Mouse (Mus musculus): Measurements from ENCODE around the gene Gnmt. TPM values are rescaled to one million over a fixed set of nuclear protein-coding genes. Genes with fewer than 3 reads are reported as not detected.

Gene Gnmt
- polyA plus RNA-seq, 1 experiment from 2014 or later: 6.7 TPM

DNA sequence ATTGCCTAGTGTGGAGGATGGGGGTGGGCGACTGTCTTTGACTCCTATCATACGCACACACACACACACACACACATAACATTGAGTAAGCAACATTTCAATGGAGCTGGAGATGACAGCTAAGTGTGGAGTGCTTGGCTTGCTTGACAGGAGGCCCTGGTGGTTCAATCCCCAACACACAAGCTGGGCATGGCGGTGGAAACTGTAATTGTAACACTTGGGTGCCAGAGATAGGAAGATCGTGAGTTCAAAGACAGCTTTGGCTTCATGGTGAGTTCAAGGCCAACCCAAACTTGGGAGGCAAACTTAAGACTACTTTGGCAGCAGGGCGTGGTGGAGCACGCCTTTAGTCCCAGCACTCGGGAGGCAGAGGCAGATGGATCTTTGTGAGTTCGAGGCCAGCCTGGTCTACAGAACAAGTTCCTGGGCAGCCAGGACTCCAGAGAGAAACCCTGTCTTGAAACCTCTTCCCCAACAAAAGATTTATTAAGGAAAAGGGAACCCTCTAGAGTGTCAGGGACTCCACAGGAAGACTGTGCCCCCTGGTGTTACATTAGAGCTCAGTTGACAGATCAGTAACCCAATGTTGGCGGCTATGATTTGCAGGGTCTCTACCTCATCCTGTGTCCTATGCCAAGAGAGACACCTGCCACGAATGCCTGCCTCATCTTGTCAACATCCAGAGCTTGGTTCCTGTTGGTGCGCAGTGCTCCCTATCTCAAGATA lies 14.0 kb downstream of the Gnmt start:
- no peak overlapping the region for H3K27ac ChIP-seq (ENCODE audit: low read depth, low read length)
- no peaks in the 10 kb centered on the region for H3K27me3 ChIP-seq (replicated peaks; ENCODE audit: control insufficient read depth, insufficient read depth, low read length)
- no peak overlapping the region for H3K4me2 ChIP-seq
- H3K9ac ChIP-seq (ENCODE audit: low read depth, low read length): no peak overlapping the region
- H3K36me3 ChIP-seq (ENCODE audit: control insufficient read depth, insufficient read depth, low read length): peaks cover 9% of the 10 kb centered on the region
- DNase-seq (ENCODE audit: low spot score) (no peak), ATAC-seq (replicated peaks; ENCODE audit: low FRiP score) (no peak)
- no peak overlapping the region for H3K4me3 ChIP-seq (ENCODE audit: low read depth, low read length)
- 91% methylated on average over 11 of the region's 11 CpGs for WGBS
- H3K4me1 ChIP-seq (replicated peaks; ENCODE audit: control insufficient read depth, insufficient read depth, low read length): peaks cover 13% of the 10 kb centered on the region
- no peaks in the 10 kb centered on the region for H3K9me3 ChIP-seq (ENCODE audit: control insufficient read depth, low read length)

DNA sequence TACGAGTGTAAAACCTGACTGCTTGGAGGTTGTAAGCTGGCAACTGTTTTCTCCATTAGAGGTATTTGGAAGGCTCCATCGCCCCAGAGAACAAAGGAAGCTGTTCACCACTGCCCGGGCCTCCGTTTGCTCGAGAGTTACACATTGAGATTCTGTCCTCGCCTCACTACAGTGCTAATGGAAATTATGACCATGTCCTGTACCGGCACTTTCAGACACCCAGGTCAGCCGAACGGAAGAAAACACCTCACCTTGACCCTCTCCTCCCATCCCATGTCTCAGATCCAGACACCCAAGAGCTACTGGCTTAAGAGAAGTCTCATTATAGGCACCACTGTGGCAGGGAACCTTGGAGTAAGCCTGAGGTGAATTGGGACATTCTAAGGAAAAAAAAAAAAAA lies 15.1 kb downstream of the Gnmt start:
- WGBS: 92% methylated on average over 9 of the region's 9 CpGs
- Histone ChIP-seq H3K4me2 (no peak overlapping the region), H3K9me3 (ENCODE audit: control insufficient read depth, low read length) (no peaks in the 10 kb centered on the region), H3K4me1 (replicated peaks; ENCODE audit: control insufficient read depth, insufficient read depth, low read length) (peaks cover 13% of the 10 kb centered on the region), H3K27me3 (replicated peaks; ENCODE audit: control insufficient read depth, insufficient read depth, low read length) (no peaks in the 10 kb centered on the region), H3K4me3 (ENCODE audit: low read depth, low read length) (no peak overlapping the region), H3K27ac (ENCODE audit: low read depth, low read length) (no peak overlapping the region), H3K36me3 (ENCODE audit: control insufficient read depth, insufficient read depth, low read length) (peaks cover 9% of the 10 kb centered on the region), H3K9ac (ENCODE audit: low read depth, low read length) (no peak overlapping the region)
- no peak for DNase-seq (ENCODE audit: low spot score)
- ATAC-seq (replicated peaks; ENCODE audit: low FRiP score): no peak

DNA sequence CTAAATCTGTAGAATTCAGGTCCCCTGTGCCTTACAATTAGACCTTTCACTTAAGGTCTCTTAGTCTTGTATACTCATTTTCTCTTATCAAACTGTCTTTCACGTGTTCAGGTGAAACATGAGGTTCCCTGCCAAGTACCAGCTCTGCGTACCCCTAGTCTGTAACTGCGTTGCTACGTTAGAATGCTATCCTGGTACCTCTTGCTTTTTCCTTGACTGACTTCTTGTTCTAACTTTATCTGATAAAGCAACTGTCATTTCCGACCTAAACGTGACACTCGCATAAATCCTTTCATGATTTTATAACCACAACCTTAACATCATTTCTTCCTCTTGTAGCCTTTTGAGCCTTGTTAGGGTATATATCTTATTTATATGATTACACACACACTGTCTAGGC lies 16.5 kb downstream of the Gnmt start:
- ATAC-seq (replicated peaks; ENCODE audit: low FRiP score) (no peak), DNase-seq (ENCODE audit: low spot score) (no peak)
- WGBS: 38% methylated on average over 7 of the region's 7 CpGs
- Histone ChIP-seq H3K4me2 (peak overlapping the region; percentile 98), H3K9me3 (ENCODE audit: control insufficient read depth, low read length) (no peaks in the 10 kb centered on the region), H3K36me3 (ENCODE audit: control insufficient read depth, insufficient read depth, low read length) (peaks cover 9% of the 10 kb centered on the region), H3K4me1 (replicated peaks; ENCODE audit: control insufficient read depth, insufficient read depth, low read length) (peaks cover 13% of the 10 kb centered on the region), H3K27me3 (replicated peaks; ENCODE audit: control insufficient read depth, insufficient read depth, low read length) (no peaks in the 10 kb centered on the region), H3K9ac (ENCODE audit: low read depth, low read length) (peak overlapping the region; percentile 82), H3K4me3 (ENCODE audit: low read depth, low read length) (peak overlapping the region; percentile 99), H3K27ac (ENCODE audit: low read depth, low read length) (no peak overlapping the region)

DNA sequence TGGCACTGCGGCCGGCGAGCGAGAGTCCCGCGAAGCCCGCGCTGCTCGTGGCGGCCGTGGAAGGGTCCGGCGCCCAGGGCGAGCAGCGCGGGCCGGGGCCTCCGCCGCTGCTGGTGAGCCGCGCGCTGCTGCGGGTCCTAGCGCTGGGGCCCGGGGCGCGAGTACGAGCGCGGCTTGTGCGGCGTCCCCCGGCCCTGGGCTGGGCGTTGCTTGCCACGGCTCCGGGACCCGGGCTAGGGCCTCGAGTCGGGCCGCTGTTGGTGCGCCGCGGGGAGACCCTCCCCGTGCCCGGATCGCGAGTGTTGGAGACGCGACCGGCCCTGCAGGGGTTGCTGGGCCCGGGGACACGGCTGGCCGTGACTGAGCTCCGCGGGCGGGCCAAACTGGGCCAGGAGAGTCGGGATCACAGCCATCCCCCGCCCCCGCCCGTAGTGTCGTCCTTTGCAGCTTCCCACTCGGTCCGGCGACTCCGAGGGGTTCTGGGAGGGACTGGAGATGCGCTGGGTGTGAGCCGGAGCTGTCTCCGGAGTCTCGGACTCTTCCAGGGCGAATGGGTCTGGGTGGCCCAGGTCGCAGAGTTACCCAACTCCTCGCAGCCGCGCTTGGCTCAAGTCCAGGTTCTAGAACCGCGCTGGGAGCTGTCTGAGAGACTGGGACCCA lies 17.2 kb downstream of the Gnmt start:
- ATAC-seq (replicated peaks; ENCODE audit: low FRiP score) (peak; percentile 63), DNase-seq (ENCODE audit: low spot score) (no peak)
- peak overlapping the region; percentile 98 for H3K4me2 ChIP-seq
- peak overlapping the region; percentile 99 for H3K4me3 ChIP-seq (ENCODE audit: low read depth, low read length)
- H3K27ac ChIP-seq (ENCODE audit: low read depth, low read length): peak overlapping the region; percentile 78
- H3K27me3 ChIP-seq (replicated peaks; ENCODE audit: control insufficient read depth, insufficient read depth, low read length): no peaks in the 10 kb centered on the region
- WGBS: 0% methylated on average over 75 of the region's 76 CpGs
- no peaks in the 10 kb centered on the region for H3K9me3 ChIP-seq (ENCODE audit: control insufficient read depth, low read length)
- peaks cover 13% of the 10 kb centered on the region for H3K4me1 ChIP-seq (replicated peaks; ENCODE audit: control insufficient read depth, insufficient read depth, low read length)
- H3K36me3 ChIP-seq (ENCODE audit: control insufficient read depth, insufficient read depth, low read length): peaks cover 8% of the 10 kb centered on the region
- peak overlapping the region; percentile 82 for H3K9ac ChIP-seq (ENCODE audit: low read depth, low read length)

DNA sequence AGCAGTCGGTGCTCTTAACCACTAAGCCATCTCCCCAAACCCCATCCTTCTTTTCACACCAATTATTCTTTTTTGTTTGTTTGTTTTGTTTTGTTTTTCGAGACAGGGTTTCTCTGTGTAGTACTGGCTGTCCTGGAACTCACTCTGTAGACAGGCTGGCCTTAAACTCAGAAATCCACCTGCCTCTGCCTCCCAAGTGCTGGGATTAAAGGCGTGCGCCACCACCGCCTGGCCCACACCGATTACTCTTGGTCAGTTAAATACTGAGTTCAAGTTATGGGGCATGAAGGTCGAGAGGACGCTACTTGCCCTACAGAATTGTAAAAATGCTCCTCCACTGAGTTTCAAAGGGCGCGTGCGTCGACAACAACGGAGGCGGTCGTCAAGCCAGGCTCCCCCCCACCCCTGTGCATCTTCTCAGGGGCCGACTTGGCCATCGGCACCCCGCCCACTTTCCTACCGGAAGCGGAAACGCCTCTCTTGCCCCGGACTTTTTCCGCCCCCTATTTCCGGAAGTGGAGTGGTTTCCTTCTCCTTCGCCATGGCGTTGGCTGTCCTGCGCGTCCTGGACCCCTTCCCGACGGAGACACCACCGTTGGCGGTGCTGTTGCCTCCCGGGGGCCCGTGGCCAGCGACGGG lies 17.9 kb downstream of the Gnmt start, which contains the start of gene Pex6:
Gene Pex6 (plus strand): TSS at position 505 of the 639 bp plus-strand sequence.
- Histone ChIP-seq H3K9me3 (ENCODE audit: control insufficient read depth, low read length) (no peaks in the 10 kb centered on the region), H3K36me3 (ENCODE audit: control insufficient read depth, insufficient read depth, low read length) (peaks cover 2% of the 10 kb centered on the region; the same call in 1 of the 2 replicates), H3K27me3 (replicated peaks; ENCODE audit: control insufficient read depth, insufficient read depth, low read length) (no peaks in the 10 kb centered on the region), H3K4me3 (ENCODE audit: low read depth, low read length) (peak within 1 kb of the TSS; percentile 99), H3K4me2 (peak within 1 kb of the TSS; percentile 98), H3K4me1 (replicated peaks; ENCODE audit: control insufficient read depth, insufficient read depth, low read length) (peaks cover 14% of the 10 kb centered on the region), H3K9ac (ENCODE audit: low read depth, low read length) (peak within 1 kb of the TSS; percentile 82), H3K27ac (ENCODE audit: low read depth, low read length) (peak within 1 kb of the TSS; percentile 78)
- DNase-seq (ENCODE audit: low spot score) (peak; percentile 93), ATAC-seq (replicated peaks; ENCODE audit: low FRiP score) (peak; percentile 86)
- 7% methylated on average over 36 of the region's 36 CpGs for WGBS

DNA sequence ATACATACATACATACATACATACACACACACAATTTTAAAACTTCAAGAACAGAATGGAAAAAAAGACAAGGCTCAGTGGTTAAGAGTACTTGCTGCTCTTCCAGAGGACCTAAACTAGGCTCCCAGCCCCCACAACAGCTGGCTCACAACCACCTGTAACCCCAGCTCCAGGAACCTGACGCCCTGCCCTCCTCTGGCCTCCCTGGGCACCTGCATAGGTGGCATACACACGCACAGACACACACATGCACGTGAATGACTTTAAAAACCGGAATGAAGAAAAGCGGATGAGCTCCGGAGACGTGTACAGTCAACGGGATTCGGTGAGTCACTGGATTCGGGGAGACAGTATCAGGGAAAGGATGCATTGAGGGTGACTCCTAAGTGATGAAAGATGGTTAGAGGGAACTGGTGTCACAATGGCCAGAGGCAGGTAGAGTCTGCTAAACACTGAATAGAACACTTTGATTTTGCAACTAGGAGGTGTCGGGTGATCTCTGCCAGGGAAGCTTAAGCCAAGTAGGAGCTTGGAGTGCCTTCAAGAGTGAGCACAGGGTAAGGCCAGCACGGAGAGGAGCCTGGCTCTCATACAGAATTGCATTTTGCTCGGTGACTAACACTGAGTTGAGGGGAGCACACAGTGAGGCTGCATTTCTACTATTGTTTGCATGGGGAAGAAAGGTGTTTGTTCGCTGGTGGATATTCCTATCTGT lies 22.4 kb downstream of the Gnmt start:
- no peak overlapping the region for H3K4me3 ChIP-seq (ENCODE audit: low read depth, low read length)
- ATAC-seq (replicated peaks; ENCODE audit: low FRiP score) (no peak), DNase-seq (ENCODE audit: low spot score) (no peak)
- no peaks in the 10 kb centered on the region for H3K36me3 ChIP-seq (ENCODE audit: control insufficient read depth, insufficient read depth, low read length)
- no peak overlapping the region for H3K27ac ChIP-seq (ENCODE audit: low read depth, low read length)
- H3K9ac ChIP-seq (ENCODE audit: low read depth, low read length): no peak overlapping the region
- H3K4me1 ChIP-seq (replicated peaks; ENCODE audit: control insufficient read depth, insufficient read depth, low read length): peaks cover 23% of the 10 kb centered on the region
- no peaks in the 10 kb centered on the region for H3K9me3 ChIP-seq (ENCODE audit: control insufficient read depth, low read length)
- WGBS: 90% methylated on average over 14 of the region's 14 CpGs
- H3K4me2 ChIP-seq: no peak overlapping the region
- H3K27me3 ChIP-seq (replicated peaks; ENCODE audit: control insufficient read depth, insufficient read depth, low read length): no peaks in the 10 kb centered on the region

DNA sequence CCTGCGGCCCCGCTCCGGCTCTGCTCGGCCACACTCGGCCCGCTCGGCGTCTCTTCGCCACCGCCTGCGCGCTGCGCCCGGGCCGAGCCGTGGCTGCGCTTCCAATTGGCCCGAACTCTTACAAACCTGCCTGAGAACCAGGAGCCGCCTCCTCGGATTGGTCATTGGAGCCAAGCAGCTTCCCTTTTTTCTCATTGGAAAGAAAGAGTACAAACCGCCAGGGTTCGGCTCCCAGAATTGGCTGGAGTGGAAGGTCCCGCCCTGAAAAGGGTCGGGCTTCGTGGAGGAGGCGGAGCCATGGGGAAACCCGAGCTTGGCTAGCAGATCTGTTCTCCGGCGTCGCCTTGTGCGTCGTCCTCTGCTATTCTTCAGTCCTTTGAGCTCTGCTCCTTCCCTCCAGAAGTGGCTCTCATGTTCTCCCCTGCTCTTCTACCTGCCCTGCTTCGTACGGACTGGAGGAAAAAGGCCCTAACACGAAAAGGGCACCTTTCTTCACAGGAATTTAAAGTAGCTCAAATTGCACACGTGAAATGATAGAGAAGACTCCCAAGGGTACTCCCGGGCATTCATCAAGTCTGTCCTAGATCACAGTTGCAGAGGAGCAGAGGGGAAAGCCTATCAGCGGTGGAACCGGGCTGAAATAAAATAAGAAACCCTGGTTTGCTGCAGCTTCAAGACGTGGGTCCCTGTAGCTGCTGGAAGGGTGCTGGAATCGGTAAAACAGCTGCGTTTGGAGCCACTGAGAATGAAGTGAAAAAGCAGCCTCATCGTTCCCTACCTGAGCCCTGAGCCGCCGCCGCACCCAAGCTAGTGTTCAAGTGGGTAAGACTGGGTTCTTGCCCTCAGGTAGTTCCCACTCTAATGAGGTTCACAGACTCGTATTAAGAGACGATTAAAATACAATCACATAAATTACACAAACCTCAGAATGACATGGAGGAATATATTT lies 23.8 kb downstream of the Gnmt start, which contains the start of gene Ppp2r5d:
Gene Ppp2r5d (minus strand): TSS at position 225 of the 949 bp plus-strand sequence.
- H3K9ac ChIP-seq (ENCODE audit: low read depth, low read length): peak within 1 kb of the TSS; percentile 74
- peak within 1 kb of the TSS; percentile 76 for H3K4me3 ChIP-seq (ENCODE audit: low read depth, low read length)
- H3K27ac ChIP-seq (ENCODE audit: low read depth, low read length): peak within 1 kb of the TSS; percentile 78
- peaks cover 23% of the 10 kb centered on the region for H3K4me1 ChIP-seq (replicated peaks; ENCODE audit: control insufficient read depth, insufficient read depth, low read length)
- ATAC-seq (replicated peaks; ENCODE audit: low FRiP score) (peak; percentile 94), DNase-seq (ENCODE audit: low spot score) (peak; percentile 89)
- no peaks in the 10 kb centered on the region for H3K27me3 ChIP-seq (replicated peaks; ENCODE audit: control insufficient read depth, insufficient read depth, low read length)
- H3K36me3 ChIP-seq (ENCODE audit: control insufficient read depth, insufficient read depth, low read length): no peaks in the 10 kb centered on the region
- WGBS: 1% methylated on average over 48 of the region's 48 CpGs
- peak within 1 kb of the TSS; percentile 90 for H3K4me2 ChIP-seq
- H3K9me3 ChIP-seq (ENCODE audit: control insufficient read depth, low read length): no peaks in the 10 kb centered on the region
